Mouse (Mus musculus) lung, postnatal 25 days (tissue): Measurements from ENCODE around the gene Papola.

Experiments used
- DNase-seq: peaks from one replicate; pipeline ENCODE4 v3.0.0; 2022; ENCODE audit warnings: low spot score

Papola gene

DNA sequence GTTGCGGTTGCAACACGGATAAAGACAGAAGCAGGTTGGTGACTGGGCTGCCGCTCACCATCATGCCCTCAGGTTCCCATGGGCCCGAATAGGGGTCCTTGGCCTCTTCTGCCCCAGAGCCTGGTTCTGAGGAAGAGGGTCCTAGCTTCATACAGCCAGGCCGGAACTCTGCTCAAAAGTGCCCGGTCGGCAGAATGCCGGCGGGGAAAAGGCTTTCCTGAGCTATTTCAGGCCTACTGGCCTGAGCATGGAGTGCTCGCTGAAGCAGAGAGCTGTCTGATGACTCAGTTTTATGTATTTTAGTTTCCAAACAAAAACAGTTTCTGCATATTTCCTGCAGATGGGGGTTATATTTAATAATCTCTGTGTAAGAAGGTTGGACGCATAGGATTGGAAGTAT, 78.9 kb downstream of the Papola start:
- no peak for DNase-seq

GRCm38 (mm10) chr12:105867646-105868045, 83.2 kb downstream of the Papola start:
- no peak for DNase-seq

DNA sequence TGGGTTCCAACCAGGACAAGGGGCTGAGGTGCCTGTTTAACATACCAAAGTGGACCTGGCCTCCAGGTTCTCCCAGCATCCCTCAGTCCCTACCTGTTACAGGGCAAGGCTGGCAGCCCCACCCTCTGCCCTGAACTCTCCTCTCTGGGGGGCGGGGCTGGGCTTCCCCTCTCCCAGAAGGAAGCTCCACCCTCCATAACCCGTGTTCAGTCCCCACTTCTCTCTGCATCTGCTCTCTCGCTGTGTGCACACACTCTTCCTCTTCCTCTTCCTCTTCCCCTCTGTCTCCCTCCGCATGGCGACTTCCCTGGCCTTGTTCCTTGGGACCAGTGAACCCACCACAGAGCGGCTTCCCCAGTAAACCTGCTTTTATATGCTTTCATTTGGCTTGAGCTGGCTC, 84.7 kb downstream of the Papola start:
- no peak for DNase-seq

- no peak for DNase-seq
Observed at GRCm38 (mm10) chr12:105869696-105870095, 85.2 kb downstream of the Papola start.

DNA sequence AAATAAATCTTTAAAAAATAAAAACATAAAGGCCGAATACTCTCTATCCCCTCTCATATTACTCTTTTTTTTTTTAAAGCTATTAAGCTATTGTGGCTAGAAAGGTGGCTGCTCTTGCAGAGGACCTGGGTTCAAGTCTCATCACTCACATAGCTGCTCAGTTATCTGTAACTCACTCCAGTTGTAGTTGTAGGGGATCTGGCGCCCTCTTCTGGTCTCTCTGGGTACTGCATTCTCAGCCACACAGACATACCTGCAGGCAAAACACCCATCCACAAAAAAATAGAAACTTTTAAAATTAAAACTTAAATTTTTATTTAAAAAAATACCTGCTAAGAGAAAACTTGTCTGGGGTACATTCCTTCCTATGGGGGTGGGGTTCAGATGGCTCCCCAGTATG, 88.8 kb downstream of the Papola start:
- no peak for DNase-seq

DNA sequence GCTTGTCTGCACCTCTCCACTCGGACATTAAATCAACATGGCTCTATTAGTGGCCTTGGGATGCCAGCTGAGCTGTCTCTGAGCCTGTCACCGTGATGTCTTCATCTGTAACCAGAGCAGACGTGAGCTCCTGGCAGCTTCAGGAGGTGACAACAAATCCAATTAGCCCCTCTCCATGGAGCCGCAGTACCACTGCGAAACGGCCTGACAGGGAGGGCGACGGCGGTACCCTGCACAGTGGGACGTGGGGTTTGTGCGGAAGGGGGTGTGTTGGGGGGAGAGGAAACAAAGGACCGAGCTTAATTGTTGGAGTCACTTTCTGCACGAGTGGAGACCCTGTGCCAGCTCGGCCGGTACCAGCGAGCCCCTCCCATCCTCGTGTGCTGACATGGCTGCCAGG, 90.6 kb downstream of the Papola start:
- no peak for DNase-seq

DNA sequence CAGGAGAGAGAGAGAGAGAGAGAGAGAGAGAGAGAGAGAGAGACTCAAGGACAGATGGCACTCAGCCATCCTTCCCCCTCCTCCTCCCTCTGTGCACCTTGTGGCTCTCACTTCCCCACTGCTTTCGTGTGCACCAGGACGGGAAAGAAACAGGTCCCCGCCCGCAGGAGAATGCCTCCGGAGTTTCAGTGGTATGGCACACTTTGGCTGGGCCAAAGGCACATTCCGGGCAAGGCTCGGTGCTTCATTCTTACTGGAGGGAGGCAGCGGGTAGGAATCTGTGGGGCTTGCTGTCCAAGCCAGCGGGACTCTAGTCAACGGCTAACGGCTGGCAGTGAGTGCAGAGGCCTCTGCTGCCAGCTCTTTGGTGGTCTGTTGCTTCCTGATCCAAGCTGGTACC, 92.0 kb downstream of the Papola start:
- no peak for DNase-seq

GRCm38 (mm10) chr12:105876931-105877330, 92.4 kb downstream of the Papola start:
- DNase-seq = no peak

DNA sequence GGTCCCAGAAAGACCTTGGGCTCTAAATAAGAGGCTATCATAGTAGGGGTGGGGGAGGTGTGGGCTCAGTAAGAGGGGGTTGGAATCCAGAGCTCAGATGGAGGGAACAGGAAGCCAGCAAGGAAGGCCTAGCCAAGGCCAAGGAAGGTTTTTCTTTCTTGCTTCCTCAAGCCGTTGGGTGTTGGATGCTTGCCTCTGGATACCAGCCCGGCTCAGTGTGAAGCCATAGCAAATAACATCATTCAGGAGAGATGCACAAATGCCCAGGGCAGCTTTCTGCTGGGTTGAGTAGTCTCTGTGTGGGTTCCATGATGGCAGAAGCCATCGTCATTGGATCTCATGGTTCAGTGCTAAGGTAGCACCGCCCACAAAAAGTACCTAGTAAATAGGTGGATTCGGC, 94.3 kb downstream of the Papola start:
- DNase-seq = no peak

DNA sequence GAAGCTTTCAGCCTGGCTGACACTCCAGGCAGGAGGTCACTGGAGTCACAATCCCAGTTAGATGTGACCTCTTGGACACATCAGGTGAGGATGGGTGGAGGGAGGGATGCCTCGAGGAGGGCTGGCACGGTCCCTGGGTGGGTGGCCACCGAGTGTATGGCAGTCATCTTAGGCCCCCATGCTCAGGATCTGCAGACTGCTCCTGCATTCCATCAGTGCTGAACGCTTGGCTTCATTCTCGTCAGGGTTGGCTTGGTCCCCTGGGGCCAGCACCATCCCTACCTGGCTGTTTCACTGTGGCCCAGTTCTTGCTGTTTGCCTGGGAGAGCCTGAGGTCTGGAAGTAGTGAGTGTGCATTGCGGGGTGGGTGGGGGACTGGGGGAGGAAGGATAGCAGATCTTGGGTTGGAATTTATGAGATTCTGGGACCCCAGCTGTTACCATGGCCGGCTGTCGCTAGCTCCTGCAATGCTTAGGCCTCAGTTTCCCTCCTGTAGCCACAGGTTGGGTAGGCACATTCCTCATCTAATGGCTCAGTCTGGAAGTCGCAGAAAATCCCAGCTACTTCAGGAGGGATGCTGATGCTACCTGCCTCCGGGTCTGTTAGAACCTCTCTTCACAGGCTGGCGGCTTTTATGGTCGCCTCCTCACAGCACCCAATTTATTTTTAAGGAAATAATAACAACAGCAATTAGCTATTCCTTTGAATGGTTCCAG, 99.5 kb downstream of the Papola start:
- no peak for DNase-seq

DNA sequence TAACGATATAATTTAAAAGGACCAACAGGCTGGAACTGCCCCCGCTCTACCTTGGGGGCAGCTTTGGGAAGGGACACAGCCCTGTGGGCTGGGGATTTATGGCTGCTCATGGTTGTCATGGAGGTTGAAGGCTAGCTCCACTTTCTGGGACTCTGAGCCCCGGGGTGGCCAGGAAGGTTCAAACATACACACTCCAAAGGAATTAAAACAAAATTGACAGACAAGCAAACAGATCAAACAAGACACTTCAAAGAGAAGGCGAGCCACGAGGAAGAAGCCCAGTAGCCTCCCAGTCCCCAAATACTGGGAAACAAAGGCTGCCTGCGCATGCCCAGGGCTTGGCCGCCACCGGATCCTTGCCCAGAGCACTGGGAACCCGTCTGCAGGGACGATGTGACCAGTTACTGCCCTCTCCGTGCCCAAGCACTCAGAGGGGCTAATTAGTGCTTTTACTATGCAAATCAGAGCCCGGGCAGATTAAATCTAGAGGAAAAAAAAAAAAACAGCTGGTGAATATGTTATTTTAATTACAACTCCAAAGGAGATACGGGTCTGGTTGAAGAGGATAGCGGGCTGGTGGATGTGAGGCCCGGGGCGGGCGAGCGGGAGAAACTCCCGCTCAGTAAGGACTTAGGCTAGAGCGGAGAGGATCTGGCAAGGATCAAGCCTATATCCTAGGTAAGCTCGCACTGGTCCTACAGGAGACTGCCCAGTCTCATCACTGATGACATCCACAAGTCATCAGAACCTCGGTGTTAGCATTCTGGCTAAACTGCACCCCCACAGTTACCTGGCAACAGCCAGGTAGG, 100.2 kb downstream of the Papola start:
- no peak for DNase-seq
